Mouse (Mus musculus) urinary bladder, adult 18-20 months (tissue): Measurements from ENCODE around the gene Myo15.
"Not testable (repeated sequence)": the region's sequence is repeated elsewhere in the genome, so short reads cannot be mapped to it uniquely, and the experiment has no call there.

Experiments
- DNase-seq, 2 experiments: peaks; one replicate each; pipeline ENCODE4 v3.0.0; 2022; ENCODE audit warnings: low spot score in 2 of 2, mixed read lengths in 2 of 2

Gene Myo15

DNA sequence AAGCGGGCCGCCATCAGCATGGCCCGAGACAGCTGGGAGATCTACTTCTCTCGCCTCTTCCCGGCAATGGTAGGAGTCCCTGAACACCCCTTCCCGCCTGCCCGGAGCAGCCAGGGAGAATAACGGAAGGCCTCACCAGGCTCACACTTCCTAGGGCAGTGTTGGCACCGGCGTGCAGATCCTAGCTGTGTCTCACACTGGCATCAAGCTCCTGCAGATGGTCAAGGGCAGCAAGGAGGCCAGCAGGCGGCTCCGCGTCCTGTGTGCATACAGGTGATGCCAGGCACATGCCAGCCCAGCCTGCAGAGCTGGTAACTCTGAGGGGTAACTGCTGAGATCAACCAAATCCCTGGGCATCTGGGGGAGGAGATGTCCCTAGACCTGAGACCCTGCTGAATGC, 38.1 kb downstream of the Myo15 start:
- no peak for DNase-seq

DNA sequence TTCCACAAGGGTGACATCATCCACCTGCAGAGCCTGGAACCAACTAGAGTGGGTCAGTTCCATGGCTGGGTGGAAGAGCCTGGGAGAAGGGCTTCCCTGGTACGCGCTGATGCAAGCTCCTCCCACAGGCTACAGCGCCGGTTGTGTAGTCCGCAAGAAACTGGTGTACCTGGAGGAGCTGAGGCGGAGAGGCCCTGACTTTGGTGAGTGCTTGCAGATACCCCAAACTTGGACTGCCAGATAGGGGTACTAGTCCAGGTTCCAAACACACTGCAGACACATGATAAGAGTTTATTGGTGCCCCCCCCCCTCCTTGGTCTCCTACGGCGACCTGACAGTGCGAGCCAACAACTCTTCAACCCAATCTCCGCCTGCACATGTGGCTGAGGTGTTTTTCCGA, 39.8 kb downstream of the Myo15 start:
- peak in 1 of 2 experiments; percentile 6 for DNase-seq

DNA sequence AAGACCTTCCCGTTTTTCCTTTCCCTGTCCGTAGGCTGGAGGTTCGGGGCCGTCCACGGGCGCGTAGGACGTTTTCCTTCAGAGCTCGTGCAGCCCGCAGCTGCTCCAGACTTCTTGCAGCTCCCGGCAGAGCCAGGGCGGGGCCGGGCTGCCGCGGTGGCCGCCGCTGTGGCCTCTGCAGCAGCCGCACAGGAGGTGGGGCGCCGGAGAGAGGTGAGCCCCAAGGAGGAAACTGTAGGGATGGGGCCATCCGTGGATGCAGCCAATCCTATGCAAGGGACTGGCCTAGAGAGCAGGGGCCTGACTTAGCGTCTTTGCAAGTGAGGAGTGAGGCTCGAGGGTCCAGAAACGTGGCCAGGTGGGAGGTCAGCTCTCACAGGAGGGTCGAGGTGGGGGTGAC, 40.4 kb downstream of the Myo15 start:
- DNase-seq, result peak in 1 of 2 experiments; percentile 5

DNA sequence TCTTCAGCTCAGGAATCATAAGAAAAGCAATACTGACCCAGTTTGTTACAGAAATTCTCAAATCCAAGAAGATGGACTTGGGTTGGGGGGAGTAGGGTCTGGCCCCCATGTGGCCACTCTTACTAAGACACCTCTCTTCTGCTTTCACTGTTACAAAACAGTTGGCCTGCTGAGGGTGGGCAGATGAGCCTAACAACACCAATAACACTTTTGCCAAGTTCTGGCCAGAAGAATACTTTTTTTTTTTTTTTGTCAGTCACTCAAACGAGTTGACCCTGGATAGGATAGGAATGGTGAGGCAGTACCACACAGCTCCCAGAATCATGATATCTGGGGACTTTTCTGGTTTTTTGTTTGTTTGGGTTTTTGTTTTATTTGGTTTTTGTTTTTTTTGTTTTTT, 42.8 kb downstream of the Myo15 start:
- DNase-seq, result no peak

DNA sequence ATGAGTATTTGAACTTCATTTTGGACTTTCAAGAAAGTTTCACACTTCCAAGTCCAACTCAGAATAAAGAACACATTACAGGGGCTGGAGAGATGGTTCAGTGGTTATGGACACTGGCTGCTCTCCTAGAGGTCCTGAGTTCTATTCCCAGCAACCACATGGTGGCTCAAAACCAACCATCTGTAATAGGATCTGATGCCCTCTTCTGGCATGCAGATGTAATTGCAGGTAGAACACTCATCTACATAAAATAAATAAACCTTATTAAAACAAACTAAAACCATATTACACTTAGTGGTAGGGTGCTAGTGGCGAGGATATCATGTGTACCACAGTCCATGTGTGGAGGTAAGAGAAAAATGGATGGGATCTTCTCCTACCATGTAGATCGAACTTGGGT, 43.4 kb downstream of the Myo15 start:
- DNase-seq, result no peak

DNA sequence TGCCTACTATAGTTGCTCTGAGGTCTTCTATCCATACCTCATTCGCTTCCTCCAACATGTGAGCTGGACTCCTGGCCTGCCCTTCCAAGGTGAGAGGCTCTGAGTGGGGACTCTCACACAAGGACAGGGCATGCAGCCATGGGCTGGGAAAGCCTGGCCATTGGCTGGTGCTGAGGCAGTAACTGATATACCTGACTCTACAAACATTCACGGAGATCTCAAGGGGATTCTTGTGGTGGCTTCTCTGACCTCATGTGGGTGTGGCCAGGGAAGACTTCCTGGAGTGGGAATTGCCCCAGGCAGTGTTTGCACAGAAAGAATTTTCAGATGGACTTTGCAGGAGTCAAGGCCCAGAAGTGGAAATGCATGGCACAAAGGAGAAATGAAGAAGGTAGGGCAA, 45.8 kb downstream of the Myo15 start:
- no peak for DNase-seq

DNA sequence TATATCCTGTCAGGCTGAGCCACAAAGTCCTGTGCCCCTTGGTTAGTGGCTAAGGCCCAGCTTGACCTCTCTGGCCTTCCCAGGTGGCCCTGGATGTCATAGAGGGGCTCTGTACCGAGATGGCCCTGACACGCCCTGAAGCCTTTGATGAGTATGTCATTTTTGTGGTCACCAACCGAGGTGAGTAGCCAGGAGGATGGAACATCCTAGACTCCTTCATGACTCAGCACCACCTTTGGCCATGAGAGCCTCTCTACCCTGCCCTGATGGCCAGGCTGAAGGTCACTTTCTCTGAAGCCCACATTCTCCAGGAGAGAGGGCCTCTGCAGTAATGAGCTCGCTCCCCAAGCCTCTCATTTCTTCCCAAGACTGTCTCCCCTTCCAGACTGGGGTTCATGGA, 49.2 kb downstream of the Myo15 start:
- no peak for DNase-seq

DNA sequence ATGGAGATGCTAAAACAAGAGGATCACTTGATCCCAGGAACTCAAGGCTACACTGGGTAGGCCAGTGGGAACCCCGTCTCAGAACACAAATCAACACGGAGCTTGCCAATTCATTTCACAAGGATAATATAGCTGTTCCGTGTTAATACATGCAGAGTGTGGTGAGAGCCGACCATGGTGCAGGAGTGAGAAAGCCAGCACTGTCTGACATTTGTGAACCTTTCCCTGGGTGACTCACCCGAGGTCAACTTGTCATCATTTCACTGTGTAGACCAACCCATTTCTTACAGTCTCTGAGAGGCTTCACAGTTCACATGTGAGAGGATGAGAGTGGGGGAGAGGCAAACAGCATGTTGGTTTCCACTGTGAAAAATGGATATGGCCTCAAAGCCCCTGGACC, 52.9 kb downstream of the Myo15 start:
- no peak for DNase-seq

DNA sequence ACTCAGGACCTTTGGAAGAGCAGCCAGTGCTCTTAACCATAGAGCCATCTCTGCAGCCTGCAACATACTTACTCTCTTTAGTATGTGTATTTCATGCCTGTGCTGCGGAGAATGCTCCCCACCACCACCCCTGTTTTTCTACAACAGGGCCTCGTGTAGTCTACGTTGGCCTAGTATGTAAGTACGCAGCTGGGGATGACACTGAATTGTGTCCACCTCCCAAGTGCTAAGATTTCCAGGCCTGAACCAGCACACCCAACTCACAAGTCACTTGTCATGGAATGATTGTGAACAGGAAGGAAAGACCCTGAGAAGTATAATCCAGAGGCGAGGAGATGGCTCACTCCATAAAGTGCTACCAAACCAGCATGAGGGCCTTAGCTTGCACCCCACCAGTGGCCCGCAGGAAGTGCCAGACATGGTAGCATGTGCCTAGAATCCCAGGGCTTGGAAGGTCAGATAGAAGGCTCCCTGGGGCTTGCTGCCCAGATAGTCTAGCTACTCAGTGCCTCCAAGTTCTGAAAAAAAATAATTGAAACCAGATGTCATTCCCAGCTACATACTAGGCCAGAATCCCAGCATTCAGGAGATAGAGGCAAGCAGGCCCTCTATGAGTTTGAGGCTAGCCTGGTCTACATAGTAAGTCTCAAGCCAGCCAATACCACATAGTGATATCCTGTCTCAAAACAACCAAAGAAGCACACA, 53.7 kb downstream of the Myo15 start:
- DNase-seq, result no peak

DNA sequence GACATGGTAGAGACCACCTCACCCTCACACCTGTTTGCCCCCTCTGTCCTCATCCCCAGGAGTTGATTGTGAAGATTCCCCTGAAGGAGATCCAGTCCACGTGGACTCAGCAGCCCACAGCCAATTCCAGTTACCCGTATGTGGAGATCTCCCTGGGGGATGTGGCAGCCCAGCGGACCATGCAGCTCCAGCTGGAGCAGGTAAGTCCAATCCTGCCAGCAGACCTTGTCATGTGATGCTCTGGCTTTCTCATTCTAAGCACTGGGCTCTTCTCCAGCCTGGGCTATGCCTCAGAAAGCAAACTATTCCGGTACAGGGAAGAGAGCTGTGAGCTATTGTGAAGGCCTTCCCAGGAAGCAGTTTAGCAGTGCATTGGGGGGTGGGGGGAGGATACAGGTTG, 57.3 kb downstream of the Myo15 start:
- DNase-seq, result no peak

DNA sequence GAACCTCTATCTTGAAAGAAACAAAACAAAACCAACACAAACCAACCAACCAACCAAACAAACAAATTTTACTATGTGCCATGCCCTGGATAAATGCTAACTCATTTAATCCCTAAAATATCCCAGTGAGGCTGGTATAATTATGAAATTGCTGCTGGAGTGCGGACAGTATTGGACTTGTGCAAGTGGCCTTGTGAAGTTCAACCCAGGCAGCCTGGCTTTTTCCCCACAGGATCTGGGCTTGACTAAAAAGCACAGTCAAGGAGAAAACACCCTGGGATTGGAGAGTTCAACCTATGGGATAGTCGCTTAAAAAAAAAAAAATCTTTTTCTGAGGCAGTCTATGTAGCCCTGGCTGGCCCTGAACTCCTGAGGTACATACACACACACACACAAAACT, 66.5 kb downstream of the Myo15 start:
- no peak for DNase-seq

DNA sequence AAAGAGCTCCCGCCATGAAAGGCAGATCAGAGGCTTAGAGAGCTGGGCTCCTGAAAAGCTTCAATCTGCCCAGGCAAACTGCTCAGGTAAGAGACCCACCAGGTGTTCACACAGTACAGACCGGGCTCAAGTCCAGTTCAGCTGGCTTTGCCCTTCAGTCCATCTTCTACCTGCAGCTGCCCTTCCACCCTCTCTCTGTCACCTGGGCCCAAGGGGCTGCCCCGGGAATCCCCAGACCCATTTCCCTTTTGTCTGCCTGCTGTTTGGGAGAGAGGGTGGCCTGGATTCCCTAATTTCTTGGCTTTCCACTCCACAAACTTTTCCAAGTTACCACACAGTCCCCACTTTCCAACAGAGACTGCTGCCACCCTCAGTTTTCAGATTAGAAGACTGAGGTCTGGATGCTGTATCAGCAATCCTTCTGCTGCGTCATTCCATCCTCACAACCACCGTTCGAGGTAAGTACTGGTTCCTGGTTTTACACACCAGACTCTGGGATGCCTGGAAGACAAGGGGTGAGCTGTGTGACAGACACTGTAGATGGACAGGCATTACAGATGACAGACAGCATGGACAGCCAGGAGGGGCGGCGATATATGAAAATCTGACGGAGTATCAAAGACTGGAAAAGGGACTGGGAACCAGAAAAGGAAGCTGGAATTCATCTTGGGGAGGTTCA, 67.2 kb downstream of the Myo15 start, which contains the start of gene Alkbh5:
Gene Alkbh5, plus strand, starts transcription at position 202 of the 679 bp plus-strand sequence.
- DNase-seq, result peak in 1 of 2 experiments; percentile 37

DNA sequence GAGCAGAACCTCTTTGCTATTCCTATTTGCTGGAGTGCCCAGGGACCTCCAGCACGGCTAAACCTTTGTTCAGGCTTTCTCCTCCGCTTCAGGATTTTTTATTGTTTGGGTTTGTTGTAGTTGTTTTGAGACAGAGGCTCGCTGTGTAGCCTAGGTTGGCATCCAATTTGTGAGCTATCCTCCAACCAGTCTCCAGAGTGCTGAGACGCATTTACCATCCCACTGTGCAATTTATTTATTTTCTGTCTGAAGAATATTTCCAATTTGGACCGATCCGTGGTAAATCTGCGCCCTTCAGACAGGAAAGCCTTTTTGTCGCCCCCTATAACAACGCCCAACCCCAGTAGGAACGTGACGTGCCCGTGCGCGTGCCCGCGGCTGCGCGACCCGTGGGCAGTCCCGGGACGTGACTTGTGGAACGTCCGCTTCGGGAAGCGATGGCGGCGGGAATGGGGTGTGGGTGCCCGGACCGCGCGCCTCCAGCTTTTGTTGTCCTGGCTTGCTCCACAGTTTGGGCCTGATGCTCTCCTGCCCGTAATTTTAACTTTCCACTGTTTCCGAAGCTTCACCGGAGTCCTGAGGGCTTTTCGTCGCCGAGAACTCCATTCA, 67.8 kb downstream of the Myo15 start:
- DNase-seq, result peak; percentile 84 to 88

DNA sequence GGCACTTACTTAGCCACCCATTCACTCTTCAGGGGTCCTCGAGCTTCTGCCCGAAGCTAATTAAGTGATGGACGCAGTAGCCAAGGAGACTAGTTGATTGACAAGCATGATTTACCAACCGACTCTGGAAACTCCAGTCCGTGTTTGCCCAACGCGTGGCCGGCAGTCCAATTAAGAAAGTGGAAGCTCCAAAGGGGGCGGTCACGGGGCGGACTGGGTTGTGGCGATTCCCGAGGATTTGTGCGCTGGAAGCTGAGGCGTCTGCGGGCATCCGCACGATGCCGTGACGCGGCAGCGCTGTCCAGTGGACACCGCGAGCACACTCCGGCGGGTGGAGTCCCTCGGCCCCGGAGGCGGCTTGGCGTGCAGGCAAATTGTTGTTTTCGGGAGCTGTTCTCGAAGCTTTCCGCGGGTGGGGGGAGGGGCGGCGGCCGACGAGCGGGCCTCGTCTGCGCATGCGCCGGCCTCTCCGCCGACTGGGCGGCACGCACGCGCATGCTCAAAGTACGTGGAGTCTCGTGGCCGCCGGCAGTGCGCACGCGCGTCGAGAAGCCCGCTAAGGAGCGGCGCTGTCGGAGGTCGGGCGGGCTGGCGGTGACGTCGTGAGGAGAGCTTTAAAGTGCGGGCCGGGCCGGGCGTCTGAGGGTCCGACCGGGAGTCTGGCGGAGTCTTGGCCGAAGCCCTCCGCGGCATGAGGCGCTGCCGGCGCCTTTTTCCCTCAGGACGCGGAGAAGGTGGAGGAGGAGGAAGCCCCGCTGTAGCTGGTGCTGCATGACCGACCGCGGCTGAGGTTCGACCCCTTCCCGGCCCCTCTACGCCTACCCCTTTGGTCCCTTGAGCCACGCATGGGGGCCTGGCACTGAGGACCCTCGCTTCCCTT, 68.6 kb downstream of the Myo15 start:
- DNase-seq, result peak; percentile 93 to 96

DNA sequence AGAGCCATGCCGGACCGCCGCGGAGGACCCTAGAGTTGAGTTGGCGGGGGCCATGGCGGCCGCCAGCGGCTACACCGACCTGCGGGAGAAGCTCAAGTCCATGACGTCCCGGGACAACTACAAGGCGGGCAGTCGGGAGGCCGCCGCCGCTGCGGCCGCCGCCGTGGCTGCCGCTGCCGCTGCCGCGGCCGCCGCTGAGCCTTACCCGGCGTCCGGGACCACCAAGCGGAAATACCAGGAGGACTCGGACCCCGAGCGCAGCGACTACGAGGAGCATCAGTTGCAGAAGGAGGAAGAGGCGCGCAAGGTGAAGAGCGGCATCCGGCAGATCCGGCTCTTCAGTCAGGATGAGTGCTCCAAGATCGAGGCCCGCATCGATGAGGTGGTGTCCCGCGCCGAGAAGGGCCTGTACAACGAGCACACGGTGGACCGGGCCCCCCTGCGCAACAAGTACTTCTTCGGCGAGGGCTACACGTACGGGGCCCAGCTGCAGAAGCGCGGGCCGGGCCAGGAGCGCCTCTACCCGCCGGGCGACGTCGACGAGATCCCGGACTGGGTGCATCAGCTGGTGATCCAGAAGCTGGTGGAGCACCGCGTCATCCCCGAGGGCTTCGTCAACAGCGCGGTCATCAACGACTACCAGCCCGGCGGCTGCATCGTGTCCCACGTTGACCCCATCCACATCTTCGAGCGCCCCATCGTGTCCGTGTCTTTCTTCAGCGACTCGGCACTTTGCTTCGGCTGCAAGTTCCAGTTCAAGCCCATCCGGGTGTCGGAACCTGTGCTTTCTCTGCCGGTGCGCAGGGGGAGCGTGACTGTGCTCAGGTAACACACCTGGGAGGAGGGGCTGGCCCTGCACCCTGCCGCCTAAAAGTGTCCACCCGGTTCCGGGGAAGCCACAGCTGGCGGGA, 69.5 kb downstream of the Myo15 start:
- DNase-seq, result peak; percentile 25 to 43

DNA sequence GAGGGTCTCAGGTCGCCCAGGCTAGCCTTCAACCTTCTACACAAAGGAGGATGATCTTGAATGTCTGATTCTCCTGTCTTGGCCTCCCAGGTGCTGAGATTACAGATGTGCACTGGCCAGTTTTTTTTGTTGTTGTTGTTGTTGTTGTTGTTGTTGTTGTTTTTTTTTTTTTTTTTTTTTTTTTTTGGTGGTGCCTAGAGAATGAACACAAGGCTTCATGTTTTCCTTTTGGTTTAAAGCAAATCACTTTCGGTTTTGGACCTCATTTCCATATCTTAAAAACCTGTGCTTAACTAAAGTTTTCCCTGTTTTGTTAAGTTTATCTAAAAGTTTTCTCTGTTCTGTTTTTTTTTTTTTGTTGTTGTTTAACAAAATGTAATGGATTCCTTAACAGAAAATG, 70.4 kb downstream of the Myo15 start:
- no peak for DNase-seq

DNA sequence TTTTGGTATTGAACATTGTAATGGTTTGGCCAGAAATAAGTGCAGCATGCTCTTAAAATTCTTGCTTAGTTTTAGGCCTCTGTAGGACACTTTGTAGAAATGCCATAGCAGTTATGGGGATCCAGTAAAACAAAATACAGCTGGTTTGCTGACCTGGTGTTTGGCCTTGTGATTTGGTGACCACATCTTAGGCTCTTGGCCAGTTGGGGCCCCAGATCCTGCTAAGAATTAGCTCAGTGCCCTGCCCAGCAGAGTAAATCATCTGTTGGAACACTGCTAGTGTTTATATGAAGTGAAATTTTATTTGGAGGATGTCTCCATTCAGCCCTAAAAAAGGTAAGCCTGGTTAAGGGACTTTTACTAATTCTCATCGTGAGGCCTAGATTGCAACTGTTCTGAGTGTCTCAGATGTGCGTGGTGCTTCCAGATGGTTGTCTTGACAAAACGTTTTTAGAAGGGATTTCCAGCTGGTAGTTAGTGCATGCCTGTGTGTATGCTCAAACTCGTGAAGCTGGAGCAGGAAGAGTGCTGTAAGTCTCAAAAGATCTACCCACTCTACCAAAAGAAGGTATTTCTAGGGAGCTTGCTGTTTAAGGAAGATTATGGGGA, 71.0 kb downstream of the Myo15 start:
- DNase-seq, result peak in 1 of 2 experiments; percentile 45

DNA sequence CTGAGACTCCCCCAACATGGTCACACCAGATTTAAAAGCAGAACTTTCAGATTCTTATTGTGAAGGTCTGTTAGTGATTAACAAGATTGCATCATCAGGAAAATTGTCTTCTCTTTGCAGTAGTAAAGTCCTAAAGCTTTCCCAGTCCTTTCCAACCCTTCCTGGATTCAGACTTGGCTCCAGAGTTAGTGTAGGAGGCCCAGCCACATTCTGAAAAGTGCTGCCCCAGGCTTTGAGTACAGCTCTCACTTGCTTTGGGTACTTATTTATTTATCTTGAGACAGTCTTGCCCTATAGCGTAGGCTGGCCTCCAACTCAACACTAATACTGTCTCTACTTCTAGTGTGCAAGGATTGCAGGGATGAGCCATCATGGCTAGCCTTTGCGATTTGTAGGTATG, 71.6 kb downstream of the Myo15 start:
- no peak for DNase-seq

DNA sequence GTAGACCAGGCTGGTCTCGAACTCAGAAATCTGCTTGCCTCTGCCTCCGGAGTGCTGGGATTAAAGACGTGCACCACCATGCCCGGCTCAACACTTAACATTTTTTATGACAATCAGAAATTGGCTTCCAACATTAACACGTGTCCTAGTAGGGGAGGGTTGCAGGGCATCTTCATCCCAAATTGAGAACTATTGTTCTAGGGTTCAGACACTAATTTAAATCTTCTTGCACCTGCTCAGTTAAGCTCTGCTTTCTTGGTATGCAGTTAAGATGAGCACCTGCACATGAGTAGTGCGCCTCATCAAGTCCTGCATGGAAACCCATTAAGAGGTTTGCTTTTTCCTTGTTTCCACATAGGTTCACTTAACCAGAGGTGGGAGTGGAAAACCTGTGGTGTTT, 72.7 kb downstream of the Myo15 start:
- no peak for DNase-seq

DNA sequence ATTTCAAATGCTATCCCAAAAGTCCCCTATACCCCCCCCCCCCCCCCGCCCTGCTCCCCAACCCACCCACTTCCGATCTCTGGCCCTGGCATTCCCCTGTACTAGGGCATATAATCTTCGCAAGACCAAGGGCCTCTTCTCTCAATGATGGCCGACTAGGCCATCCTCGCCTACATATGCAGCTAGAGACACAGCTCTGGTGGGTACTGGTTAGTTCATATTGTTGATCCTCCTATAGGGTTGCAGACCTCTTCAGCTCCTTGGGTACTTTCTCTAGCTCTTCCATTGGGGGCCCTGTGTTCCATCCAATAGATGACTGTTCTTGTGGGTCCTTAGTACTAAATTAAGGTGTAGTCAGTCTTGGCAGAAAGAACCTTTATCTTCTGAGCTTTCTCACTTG, 74.1 kb downstream of the Myo15 start:
- DNase-seq, result not testable (repeated sequence)

DNA sequence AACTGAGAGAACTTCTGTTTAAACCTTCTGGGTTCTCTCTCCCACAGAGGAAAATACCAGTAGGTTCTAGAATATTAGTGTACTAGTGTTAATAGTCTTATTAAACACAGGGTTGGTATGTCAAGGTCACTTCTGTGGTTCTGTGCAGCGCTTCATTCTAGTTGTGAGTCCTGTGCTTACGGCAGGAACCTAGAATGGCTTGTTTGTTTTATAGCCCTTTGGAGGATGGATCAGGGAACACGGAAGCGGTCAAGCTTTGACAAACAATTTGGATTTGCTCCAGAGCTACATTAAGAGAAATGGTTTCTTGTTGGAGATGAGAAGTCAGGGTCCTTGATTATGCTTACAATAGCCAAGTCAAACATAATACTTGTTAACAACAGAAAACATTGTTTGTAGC, 76.3 kb downstream of the Myo15 start:
- no peak for DNase-seq
